Mouse (Mus musculus) left cerebral cortex, adult 18-20 months (tissue): ENCODE data around the gene Slc29a3. TPM values are rescaled to one million over a fixed set of nuclear protein-coding genes. Genes with fewer than 3 reads are reported as not detected.

ENCODE experiments used
- DNase-seq, 2 experiments: peaks; one replicate each; pipeline ENCODE4 v3.0.0; 2021 to 2022; ENCODE audit warnings: low spot score in 2 of 2, mixed read lengths in 1 of 2
- long read RNA-seq, 2 experiments: library from polyadenylated mRNA; stranded (forward); transcript quantifications; one replicate each; pipeline ENCODE4 v2.0.0; 2021
- total RNA-seq, 2 experiments: library from RNA; stranded (reverse); gene quantifications; 2 replicates each; pipeline ENCODE4 v1.2.3; 2021

Slc29a3 gene
- total RNA-seq: 10 to 100 TPM; 11.1 to 12.4 TPM
- long read RNA-seq, experiment 1, partial matches to known transcripts: 1 of 1 reads
- long read RNA-seq, experiment 1, other reads (novel, unspliced or antisense): 0 of 1 reads
- long read RNA-seq, experiment 2, full-length matches to known transcripts: 3 of 5 reads
- long read RNA-seq, experiment 2, partial matches to known transcripts: 0 of 5 reads
- long read RNA-seq, experiment 2, other reads (novel, unspliced or antisense): 2 of 5 reads

GRCm38 (mm10) chr10:60752040-60753020, at the start of gene Slc29a3:
Gene Slc29a3 (minus strand): TSS chr10:60752794.
- DNase-seq: peak; percentile 95 to 97

- no peak for DNase-seq
Measured at GRCm38 (mm10) chr10:60801898-60802412, 49.4 kb upstream of the Slc29a3 start.

GRCm38 (mm10) chr10:60801168-60801897, 48.7 kb upstream of the Slc29a3 start:
- no peak for DNase-seq

GRCm38 (mm10) chr10:60800295-60801167, 47.9 kb upstream of the Slc29a3 start:
- DNase-seq: no peak

GRCm38 (mm10) chr10:60797682-60798422, 45.3 kb upstream of the Slc29a3 start:
- no peak for DNase-seq

GRCm38 (mm10) chr10:60796474-60796873, 43.9 kb upstream of the Slc29a3 start:
- DNase-seq: no peak

GRCm38 (mm10) chr10:60796028-60796427, 43.4 kb upstream of the Slc29a3 start:
- DNase-seq: no peak

GRCm38 (mm10) chr10:60794792-60795191, 42.2 kb upstream of the Slc29a3 start:
- no peak for DNase-seq

- peak in 1 of 2 experiments; percentile 22 for DNase-seq
Measured at GRCm38 (mm10) chr10:60794374-60794773, 41.8 kb upstream of the Slc29a3 start.

- DNase-seq: no peak
Measured at GRCm38 (mm10) chr10:60792841-60793240, 40.2 kb upstream of the Slc29a3 start.

GRCm38 (mm10) chr10:60792365-60792764, 39.8 kb upstream of the Slc29a3 start:
- DNase-seq: no peak

- DNase-seq: no peak
Measured at GRCm38 (mm10) chr10:60790912-60791311, 38.3 kb upstream of the Slc29a3 start.

- DNase-seq: no peak
Measured at GRCm38 (mm10) chr10:60787303-60788074, 34.9 kb upstream of the Slc29a3 start.

GRCm38 (mm10) chr10:60783608-60784007, 31.0 kb upstream of the Slc29a3 start:
- no peak for DNase-seq

- DNase-seq: peak; percentile 55 to 79
Measured at GRCm38 (mm10) chr10:60779628-60780027, 27.0 kb upstream of the Slc29a3 start.

GRCm38 (mm10) chr10:60778542-60778941, 25.9 kb upstream of the Slc29a3 start:
- peak; percentile 17 to 36 for DNase-seq

GRCm38 (mm10) chr10:60775473-60775872, 22.9 kb upstream of the Slc29a3 start:
- DNase-seq: no peak

GRCm38 (mm10) chr10:60774616-60775015, 22.0 kb upstream of the Slc29a3 start:
- no peak for DNase-seq

- no peak for DNase-seq
Measured at GRCm38 (mm10) chr10:60770855-60771254, 18.3 kb upstream of the Slc29a3 start.
